Mouse (Mus musculus): ENCODE data around the gene Ppp1r32. TPM values are rescaled to one million over a fixed set of nuclear protein-coding genes. Genes with fewer than 3 reads are reported as not detected.

The Ppp1r32 gene
- polyA plus RNA-seq, 1 experiment from 2014 or later, result 1.6 TPM

GRCm38 (mm10) chr19:10433879-10434540 lies 48.7 kb downstream of the Ppp1r32 start:
- ATAC-seq, result no peak
- 67% methylated on average over 9 of the region's 9 CpGs for WGBS
- H3K36me3 ChIP-seq, result 0 out of 2 replicates have a peak, but pooled peaks cover under 1% of the 10 kb centered on the region
- peaks cover 22% of the 10 kb centered on the region for H3K4me1 ChIP-seq (replicated peaks)
- H3K9me3 ChIP-seq, result no peaks in the 10 kb centered on the region
- no peak overlapping the region for H3K4me2 ChIP-seq (replicated peaks)
- no peak overlapping the region for H3K4me3 ChIP-seq (replicated peaks)
- no peak overlapping the region for H3K27ac ChIP-seq
- no peak overlapping the region for H3K9ac ChIP-seq (replicated peaks)
- 0 out of 2 replicates have a peak, but pooled peaks cover 2% of the 10 kb centered on the region for H3K27me3 ChIP-seq

GRCm38 (mm10) chr19:10433225-10433624 lies 49.5 kb downstream of the Ppp1r32 start:
- Histone ChIP-seq H3K4me1 (replicated peaks) (peaks cover 22% of the 10 kb centered on the region), H3K27ac (no peak overlapping the region), H3K9me3 (no peaks in the 10 kb centered on the region), H3K9ac (replicated peaks) (no peak overlapping the region), H3K4me2 (replicated peaks) (no peak overlapping the region), H3K4me3 (replicated peaks) (no peak overlapping the region), H3K27me3 (0 out of 2 replicates have a peak, but pooled peaks cover 2% of the 10 kb centered on the region), H3K36me3 (no peaks in the 10 kb centered on the region)
- ATAC-seq, result no peak
- 80% methylated on average over 7 of the region's 7 CpGs for WGBS

- 0 out of 2 replicates have a peak, but pooled peaks cover 2% of the 10 kb centered on the region for H3K27me3 ChIP-seq
- H3K4me3 ChIP-seq (replicated peaks), result no peak overlapping the region
- no peak overlapping the region for H3K9ac ChIP-seq (replicated peaks)
- H3K27ac ChIP-seq, result no peak overlapping the region
- ATAC-seq, result 0 out of 2 replicates have a peak, but pooled peaks have one; percentile 3
- H3K4me2 ChIP-seq (replicated peaks), result no peak overlapping the region
- H3K4me1 ChIP-seq (replicated peaks), result peaks cover 26% of the 10 kb centered on the region
- H3K36me3 ChIP-seq, result no peaks in the 10 kb centered on the region
- 61% methylated on average over 4 of the region's 4 CpGs for WGBS
- no peaks in the 10 kb centered on the region for H3K9me3 ChIP-seq
These were observed 50.9 kb downstream of the Ppp1r32 start for GRCm38 (mm10) chr19:10431841-10432240.

- Histone ChIP-seq H3K9ac (replicated peaks) (no peak overlapping the region), H3K4me2 (replicated peaks) (no peak overlapping the region), H3K27me3 (0 out of 2 replicates have a peak, but pooled peaks cover 2% of the 10 kb centered on the region), H3K36me3 (no peaks in the 10 kb centered on the region), H3K27ac (no peak overlapping the region), H3K4me3 (replicated peaks) (no peak overlapping the region), H3K4me1 (replicated peaks) (peaks cover 29% of the 10 kb centered on the region), H3K9me3 (no peaks in the 10 kb centered on the region)
- WGBS, result 56% methylated on average over 3 of the region's 3 CpGs
- peak; percentile 25 for ATAC-seq
These were observed 51.3 kb downstream of the Ppp1r32 start for GRCm38 (mm10) chr19:10431410-10431809.

- Histone ChIP-seq H3K4me1 (replicated peaks) (peaks cover 43% of the 10 kb centered on the region), H3K36me3 (no peaks in the 10 kb centered on the region), H3K9ac (replicated peaks) (no peak overlapping the region), H3K27ac (no peak overlapping the region), H3K27me3 (0 out of 2 replicates have a peak, but pooled peaks cover 5% of the 10 kb centered on the region), H3K4me3 (replicated peaks) (no peak overlapping the region), H3K4me2 (replicated peaks) (no peak overlapping the region), H3K9me3 (no peaks in the 10 kb centered on the region)
- WGBS, result 87% methylated on average over 8 of the region's 8 CpGs
- no peak for ATAC-seq
These were observed 53.4 kb downstream of the Ppp1r32 start for GRCm38 (mm10) chr19:10429371-10429770.

GRCm38 (mm10) chr19:10427431-10427830 lies 55.3 kb downstream of the Ppp1r32 start:
- Histone ChIP-seq H3K9me3 (no peaks in the 10 kb centered on the region), H3K4me1 (replicated peaks) (peaks cover 50% of the 10 kb centered on the region), H3K27me3 (peaks cover 21% of the 10 kb centered on the region; the same call in 1 of the 2 replicates), H3K9ac (replicated peaks) (no peak overlapping the region), H3K4me3 (replicated peaks) (no peak overlapping the region), H3K36me3 (no peaks in the 10 kb centered on the region), H3K4me2 (replicated peaks) (no peak overlapping the region), H3K27ac (no peak overlapping the region)
- no peak for ATAC-seq
- WGBS, result 83% methylated on average over 9 of the region's 9 CpGs

GRCm38 (mm10) chr19:10426793-10427192 lies 55.9 kb downstream of the Ppp1r32 start:
- no peak overlapping the region for H3K4me2 ChIP-seq (replicated peaks)
- peaks cover 54% of the 10 kb centered on the region for H3K4me1 ChIP-seq (replicated peaks)
- peaks cover 21% of the 10 kb centered on the region; the same call in 1 of the 2 replicates for H3K27me3 ChIP-seq
- ATAC-seq, result no peak
- no peaks in the 10 kb centered on the region for H3K36me3 ChIP-seq
- WGBS, result 52% methylated on average over 6 of the region's 6 CpGs
- no peak overlapping the region for H3K27ac ChIP-seq
- no peak overlapping the region for H3K4me3 ChIP-seq (replicated peaks)
- no peak overlapping the region for H3K9ac ChIP-seq (replicated peaks)
- no peaks in the 10 kb centered on the region for H3K9me3 ChIP-seq

- no peaks in the 10 kb centered on the region for H3K36me3 ChIP-seq
- no peak overlapping the region for H3K4me3 ChIP-seq (replicated peaks)
- no peaks in the 10 kb centered on the region for H3K9me3 ChIP-seq
- H3K4me1 ChIP-seq (replicated peaks), result peaks cover 54% of the 10 kb centered on the region
- H3K27me3 ChIP-seq, result peaks cover 21% of the 10 kb centered on the region; the same call in 1 of the 2 replicates
- H3K9ac ChIP-seq (replicated peaks), result 0 out of 2 replicates have a peak overlapping the region, but pooled peaks have one; percentile 14
- WGBS, result 43% methylated on average over 25 of the region's 25 CpGs
- no peak overlapping the region for H3K4me2 ChIP-seq (replicated peaks)
- no peak for ATAC-seq
- no peak overlapping the region for H3K27ac ChIP-seq
These were observed 56.4 kb downstream of the Ppp1r32 start for GRCm38 (mm10) chr19:10426312-10426711.

- peaks cover 19% of the 10 kb centered on the region; the same call in 1 of the 2 replicates for H3K27me3 ChIP-seq
- H3K9me3 ChIP-seq, result no peaks in the 10 kb centered on the region
- 0 out of 2 replicates have a peak overlapping the region, but pooled peaks have one; percentile 14 for H3K9ac ChIP-seq (replicated peaks)
- no peak overlapping the region for H3K4me3 ChIP-seq (replicated peaks)
- no peak for ATAC-seq
- no peak overlapping the region for H3K27ac ChIP-seq
- no peaks in the 10 kb centered on the region for H3K36me3 ChIP-seq
- H3K4me2 ChIP-seq (replicated peaks), result no peak overlapping the region
- H3K4me1 ChIP-seq (replicated peaks), result peaks cover 50% of the 10 kb centered on the region
- 30% methylated on average over 13 of the region's 13 CpGs for WGBS
These were observed 57.1 kb downstream of the Ppp1r32 start for GRCm38 (mm10) chr19:10425484-10426270.

GRCm38 (mm10) chr19:10424751-10425150 lies 58.0 kb downstream of the Ppp1r32 start:
- Histone ChIP-seq H3K27me3 (peaks cover 19% of the 10 kb centered on the region; the same call in 1 of the 2 replicates), H3K9ac (replicated peaks) (no peak overlapping the region), H3K4me2 (replicated peaks) (no peak overlapping the region), H3K27ac (no peak overlapping the region), H3K4me3 (replicated peaks) (no peak overlapping the region), H3K4me1 (replicated peaks) (peaks cover 42% of the 10 kb centered on the region), H3K9me3 (no peaks in the 10 kb centered on the region), H3K36me3 (no peaks in the 10 kb centered on the region)
- 32% methylated on average over 1 of the region's 1 CpGs for WGBS
- ATAC-seq, result no peak
